Mouse (Mus musculus) cerebellum, adult 11 months (tissue): ENCODE measurements at regions not wholly inside any gene's neighbourhood (a gene's known extent, or its start where the extent isn't known, plus 50 kb on each side); places are given as distances from the start of the nearest gene placed in this dataset.

Experiments used
- DNase-seq: peaks from one replicate; pipeline ENCODE4 v3.0.0; 2022

- DNase-seq = no peak
Measured at GRCm38 (mm10) chr16:50766055-50766770, 175.3 kb upstream of the Ccdc54 start.

DNA sequence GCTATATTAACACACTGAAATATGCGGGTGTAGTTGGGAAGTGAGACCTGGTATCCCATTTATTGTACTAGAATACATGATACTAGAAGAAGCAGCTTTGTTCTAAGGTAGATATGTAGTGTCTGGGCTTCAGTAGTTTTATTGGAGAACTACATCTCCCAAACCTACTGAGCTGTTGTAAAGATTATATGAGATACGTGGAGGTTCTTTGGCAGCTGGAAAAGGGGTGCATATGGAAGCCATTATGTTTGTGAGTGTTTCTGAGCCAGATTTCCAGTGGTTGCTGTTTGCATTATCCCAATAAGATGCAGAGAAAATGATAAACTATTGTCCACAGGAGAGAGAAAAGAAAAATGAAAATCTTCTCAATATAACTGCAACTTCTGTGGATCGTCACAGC is 171.1 kb upstream of the Ccdc54 start:
- DNase-seq = no peak

- no peak for DNase-seq
Measured at GRCm38 (mm10) chr16:50759979-50760378, 169.0 kb upstream of the Ccdc54 start.

GRCm38 (mm10) chr16:50756696-50757095 is 165.7 kb upstream of the Ccdc54 start:
- DNase-seq = no peak

DNA sequence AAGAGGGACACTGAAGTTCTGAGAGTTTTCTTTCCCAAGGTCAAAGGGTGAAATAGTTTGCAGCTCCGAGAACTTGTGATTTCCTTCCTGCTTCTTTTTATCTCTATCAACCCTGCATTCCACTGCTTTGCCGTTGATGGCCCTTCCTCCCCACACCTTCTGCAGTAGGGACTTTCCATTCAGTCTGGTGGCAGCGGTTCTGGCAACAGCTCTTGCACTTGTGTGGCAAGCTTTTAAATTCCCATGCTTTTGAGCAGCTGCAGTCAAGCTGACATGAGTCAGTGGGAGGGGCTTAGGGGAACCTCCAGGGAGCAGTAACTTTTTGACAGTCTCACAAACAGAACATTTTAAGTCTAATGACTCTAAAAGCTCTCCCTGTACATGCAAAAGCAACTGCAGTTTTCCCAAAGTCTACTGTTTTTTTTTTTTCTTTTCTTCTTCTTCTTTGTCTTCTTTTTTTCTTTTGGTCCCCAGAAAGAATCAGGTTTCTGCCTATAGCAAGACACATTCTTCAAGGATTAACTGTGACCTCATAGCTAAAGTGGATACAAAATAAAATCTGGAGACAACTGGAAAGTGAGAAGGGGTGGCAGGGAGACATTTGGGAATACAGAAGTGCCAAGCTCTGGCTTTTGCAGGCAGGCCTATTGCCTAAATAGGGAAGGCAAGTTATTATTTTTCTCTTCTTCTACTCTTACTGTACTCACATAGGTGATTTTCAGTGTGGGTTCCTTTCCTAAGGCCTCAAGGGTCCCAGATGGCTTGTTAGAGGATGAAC is 162.8 kb upstream of the Ccdc54 start:
- no peak for DNase-seq

GRCm38 (mm10) chr16:50753046-50753445 is 162.1 kb upstream of the Ccdc54 start:
- no peak for DNase-seq

DNA sequence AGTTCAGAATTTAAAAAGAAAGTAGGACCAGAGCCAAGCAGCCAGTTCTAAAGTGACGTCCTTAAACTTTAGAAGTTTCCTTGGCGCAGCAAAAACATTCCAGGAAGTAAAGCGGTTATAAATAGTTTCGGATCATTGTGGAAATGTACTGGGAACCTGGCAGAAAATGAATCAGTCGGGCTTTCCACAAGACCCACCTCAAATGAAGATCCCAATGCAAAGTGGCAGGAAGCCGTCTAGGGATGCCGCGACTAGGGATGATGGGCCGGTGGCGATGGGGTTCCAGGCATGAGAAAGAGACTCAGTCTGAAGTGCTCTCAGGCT is 161.3 kb upstream of the Ccdc54 start:
- no peak for DNase-seq

DNA sequence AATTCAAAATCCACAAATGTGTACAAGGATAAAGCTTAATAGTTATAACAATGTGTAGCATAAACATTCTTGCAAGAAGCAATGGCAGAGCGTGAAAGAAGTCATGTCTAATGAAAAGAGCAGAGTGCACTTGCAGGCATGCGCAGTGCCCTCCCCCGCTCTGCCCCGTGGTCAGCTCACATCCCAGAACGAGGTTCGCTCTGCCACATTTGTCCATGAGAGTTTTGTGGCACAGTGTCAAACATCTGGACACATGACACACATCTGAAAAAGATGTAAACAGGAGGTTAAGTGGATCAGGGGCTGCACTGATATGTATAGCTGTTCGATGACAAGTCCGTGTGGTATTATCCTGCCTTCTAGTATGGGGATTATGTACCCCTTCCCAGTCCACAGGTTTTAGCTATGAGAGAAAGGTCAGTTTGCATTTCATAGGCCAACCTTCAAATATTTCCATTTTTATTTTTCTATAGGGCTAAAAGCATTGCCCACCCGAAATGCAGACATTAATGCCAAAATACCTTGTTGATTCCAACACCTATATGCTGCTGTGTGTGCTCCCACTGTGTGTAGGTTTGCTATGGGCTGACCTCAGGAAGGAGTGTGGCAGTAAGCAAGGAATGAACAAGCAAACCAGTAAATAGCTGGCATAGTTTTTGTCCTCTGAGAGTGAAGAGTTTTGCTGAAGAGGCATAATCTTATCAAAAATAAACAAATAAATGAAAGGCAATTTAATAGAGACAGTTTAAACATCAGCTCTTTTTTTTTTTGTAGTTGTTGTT is 160.7 kb upstream of the Ccdc54 start:
- no peak for DNase-seq

- no peak for DNase-seq
Measured at GRCm38 (mm10) chr16:50747698-50748097, 156.7 kb upstream of the Ccdc54 start.

DNA sequence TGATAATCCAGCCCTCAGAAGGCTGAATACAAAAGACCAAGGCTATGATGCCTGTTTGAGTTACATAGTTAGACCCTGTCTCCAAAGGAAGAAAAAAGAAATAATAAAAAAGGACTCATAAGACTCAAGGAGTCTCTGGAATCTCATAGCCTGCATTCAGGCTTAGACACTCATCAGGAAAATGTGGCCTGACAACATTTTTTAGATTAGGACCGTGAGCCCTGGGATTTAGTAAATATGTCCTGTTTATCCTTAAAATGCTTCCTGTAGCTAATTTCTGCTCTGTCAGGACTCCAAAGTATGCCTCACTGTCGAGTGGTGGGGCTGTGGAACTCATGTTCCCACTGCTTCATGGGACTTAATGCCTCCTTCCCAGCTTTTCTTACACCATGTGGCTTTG is 154.8 kb upstream of the Ccdc54 start:
- no peak for DNase-seq

- DNase-seq = peak; percentile 8
Measured at GRCm38 (mm10) chr16:50737396-50737843, 146.5 kb upstream of the Ccdc54 start.

DNA sequence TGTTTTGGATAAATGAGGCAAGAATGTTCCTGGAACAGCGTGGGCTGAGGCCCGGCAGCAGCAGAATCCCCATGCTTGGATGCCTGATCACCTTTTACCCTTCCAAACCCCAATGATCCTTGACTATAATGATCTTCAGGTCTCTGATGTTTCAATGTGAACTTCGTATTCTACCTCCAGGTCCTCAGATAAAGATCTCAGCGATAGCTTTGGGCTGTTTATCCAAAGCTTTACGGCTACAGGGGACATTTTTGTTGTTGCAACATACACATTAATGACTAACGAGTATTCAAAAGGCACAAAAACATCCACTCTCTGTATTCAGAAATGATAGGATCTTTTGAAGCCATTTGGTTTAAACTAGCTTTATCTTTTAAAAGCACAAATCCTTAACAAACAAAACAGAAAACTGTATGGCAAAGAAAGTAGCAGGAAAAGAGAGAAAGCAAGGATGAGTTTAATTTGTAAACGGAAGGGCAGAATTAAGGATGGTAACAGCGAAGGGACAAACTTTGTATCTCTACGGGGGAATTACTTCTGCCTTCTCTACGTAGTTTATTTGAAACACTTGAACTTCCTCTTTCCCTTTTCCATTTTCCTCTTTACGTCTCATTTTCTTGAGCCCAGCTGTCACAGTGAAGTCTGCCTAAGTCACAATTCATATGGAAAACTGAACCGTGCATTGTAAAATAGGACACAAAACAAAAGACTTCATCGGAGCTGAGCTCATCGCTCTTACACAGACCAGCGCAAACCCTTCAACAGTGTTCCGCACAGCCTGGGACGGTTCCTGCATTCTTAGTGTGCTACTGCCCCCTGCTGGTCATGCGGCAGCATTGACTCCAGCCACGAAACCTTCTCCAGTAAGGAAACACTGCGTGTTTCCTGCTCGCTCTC is 145.4 kb upstream of the Ccdc54 start:
- peak; percentile 79 for DNase-seq

GRCm38 (mm10) chr16:50733359-50733758 is 142.4 kb upstream of the Ccdc54 start:
- no peak for DNase-seq

DNA sequence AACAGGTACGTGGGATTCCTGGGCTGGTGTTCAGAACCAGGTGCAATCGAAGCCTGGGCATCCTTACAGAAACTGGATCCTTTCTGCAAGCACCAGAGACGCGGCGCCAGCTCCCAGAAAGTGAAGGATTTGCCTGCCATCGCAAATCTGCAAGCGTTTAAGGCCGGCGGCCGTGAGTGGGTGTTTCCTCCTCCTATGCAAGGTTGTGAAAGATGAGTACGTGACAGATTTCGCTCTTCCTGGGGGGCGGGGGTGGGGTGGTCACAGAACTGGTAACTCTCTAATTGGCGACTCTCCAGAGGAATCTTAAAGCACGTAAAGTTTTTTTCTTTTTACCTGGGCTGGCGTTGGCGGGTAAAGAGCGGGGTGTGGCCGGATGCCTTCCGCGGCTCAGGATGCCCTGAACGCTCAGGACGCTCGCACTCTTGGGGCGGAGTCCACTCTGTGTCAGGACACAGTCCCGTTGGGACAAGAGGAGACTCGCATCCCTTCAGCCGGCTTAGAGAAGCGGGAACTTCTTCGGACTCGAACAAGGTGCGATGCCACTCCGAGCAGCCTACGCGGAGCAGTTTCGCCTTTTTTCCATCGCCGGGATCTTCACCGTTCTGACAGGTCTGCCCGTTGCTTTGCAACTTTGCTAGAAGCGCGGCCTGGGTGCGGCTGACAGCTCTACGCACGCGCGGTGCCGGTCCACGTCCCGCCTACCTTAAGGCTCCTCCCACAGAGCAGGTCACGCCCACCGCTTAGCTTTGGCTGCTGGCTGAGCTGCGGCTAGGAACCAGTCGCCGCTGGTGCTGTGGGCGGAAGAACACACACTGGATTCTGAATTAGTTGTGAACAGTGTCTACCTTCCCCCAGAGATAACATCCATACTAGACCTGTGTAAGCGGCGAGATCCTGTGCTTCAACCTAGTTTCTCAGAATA is 141.4 kb upstream of the Ccdc54 start:
- peak; percentile 78 for DNase-seq

DNA sequence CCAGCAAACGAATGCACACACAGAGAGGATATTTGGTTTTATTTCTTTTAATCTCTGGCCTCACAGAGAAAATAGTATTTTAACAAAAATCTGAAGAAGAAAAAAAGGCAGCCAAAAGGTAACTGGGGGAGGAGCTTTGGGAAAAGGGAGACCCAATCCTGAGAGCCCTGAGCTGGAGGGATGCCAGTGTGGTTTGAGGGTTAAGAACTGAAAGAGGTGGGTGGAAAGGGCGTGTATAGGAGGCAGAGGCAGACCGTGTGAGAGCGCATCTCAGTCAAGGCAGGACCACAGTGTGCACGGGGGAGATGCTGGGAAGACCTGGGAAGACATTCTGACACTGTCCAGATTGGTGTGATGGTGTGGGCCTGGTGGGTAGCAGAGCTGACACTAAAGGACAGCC is 138.4 kb upstream of the Ccdc54 start:
- DNase-seq = no peak

DNA sequence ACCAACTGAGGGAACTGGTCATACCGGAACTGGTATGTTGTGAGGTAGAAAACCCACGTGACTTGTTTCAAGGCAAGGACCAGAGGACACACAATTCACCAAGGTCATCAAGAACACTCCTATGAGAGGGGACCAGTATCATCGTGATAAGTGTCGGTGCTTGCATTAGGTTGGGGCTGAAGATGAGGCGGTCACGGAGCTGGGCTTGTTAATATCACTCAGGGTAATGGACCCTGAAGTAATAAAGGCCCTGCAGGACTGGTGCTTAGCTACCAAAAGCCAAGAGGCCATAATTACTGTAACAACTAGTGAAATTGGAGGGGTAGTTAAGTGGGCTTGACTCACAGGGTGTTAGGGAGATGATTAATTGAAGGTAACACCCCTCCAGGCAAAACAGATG is 132.2 kb upstream of the Ccdc54 start:
- DNase-seq = no peak

DNA sequence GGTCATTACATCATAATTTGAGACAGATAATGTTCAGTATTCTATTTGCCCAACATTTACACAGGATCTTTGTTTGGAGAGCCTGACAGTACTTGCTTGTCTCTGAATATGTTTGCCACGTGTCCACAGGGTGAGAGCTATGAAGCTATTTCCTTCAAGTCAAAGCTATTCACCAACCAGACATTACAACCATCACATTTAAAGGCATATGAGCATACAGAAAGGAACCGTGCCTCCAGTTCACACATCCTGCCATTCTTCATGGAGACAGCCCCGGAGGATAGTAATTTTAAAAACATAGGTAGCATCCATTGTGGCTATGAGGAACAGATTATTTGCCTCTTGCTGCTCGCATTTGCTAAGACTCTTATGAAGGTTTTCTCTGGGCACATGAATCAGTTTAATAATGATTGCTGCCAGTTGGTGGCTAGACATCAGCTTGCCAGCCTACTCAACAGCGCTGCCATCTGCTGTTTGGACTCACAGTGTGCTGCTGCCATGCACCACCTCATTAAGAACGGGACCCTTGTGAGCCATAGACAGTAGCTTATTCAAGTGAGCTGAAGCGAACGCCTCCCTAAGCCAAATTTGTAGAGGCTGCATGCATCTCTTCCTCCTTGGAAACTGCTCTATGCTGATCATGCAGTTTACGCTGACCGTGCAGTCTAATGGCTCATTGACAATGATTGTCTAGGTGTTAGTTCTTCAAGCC is 126.5 kb upstream of the Ccdc54 start:
- DNase-seq = peak; percentile 29

- DNase-seq = no peak
Measured at GRCm38 (mm10) chr16:50709727-50710126, 118.8 kb upstream of the Ccdc54 start.

DNA sequence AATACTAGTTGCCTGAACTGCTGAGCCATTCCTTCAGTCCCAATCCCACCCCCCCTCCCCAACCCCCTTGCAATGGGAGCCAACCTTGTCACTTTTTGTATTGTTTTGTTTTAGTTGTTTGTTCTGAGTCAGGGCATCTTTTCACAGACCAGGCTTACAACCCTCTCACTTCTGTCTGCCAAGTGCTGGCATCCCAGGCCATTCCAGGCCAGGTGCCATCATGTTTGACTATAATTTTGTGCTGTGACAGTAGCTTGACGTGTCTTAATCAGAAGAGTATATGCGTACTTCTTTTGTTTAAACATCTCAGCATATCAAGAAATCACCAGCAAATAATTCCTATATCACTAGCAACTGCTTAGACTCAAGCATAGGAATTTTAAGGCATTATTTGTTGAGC is 117.0 kb upstream of the Ccdc54 start:
- DNase-seq = no peak

GRCm38 (mm10) chr16:50705921-50706320 is 115.0 kb upstream of the Ccdc54 start:
- DNase-seq = no peak
